Comparison of ENCODE assay signal across 8 mouse cellular contexts in the genomic region with DNA sequence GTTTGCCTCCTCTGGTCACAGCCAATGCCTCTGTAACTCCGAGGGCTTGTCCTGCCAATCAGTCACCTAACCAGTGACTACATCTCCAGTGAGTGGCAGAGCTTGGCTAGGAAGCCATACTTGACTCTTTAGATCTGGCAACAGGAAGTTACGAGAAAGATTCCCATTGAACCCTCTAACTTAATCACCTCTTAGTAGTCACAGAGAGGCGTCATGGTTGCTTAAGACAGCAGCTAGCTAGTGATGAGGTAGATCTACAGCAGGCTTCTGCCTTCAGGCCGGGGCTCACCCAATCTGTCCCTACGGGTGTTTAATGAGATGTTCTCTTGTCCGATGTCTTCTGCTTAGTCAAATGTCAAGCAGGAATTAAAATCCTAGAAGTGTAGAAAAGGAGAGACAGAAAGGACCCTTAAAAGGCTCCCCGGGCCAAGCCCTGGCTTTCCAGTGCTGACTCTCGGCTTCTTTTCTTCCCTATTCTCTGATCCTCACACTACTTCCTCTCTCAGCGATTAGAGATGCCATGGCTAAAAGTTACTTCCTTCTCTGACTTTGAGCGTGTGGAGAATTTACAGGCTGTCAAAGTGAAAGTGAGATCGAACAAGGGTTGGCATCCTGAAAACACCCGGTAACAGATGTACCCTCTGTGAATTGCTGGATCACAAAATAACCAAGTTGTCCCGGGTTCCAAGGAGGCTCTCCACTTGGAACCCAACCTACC. TPM values are rescaled to one million over a fixed set of nuclear protein-coding genes. Genes with fewer than 3 reads are reported as not detected.
A peak's percentile ranks its signal among the peaks of the same experiment; 100 is the strongest.
DNase-seq lines count a peak whose midpoint lies in the region; ATAC-seq and TF ChIP-seq lines count a peak whose summit lies in the region.

No protein-coding gene starts in this region.

- no peak for ATAC-seq in lung, postnatal 0 days
- ATAC-seq in intestine, embryonic 16.5 days: no peak

- no peaks in the 10 kb centered on the region for H3K9me3 ChIP-seq in lung, postnatal 0 days (ENCODE audit: low read length)
- H3K9me3 ChIP-seq in intestine, embryonic 16.5 days (ENCODE audit: control insufficient read depth, low read length): no peaks in the 10 kb centered on the region

- peak overlapping the region; percentile 99 for H3K4me2 ChIP-seq in lung, postnatal 0 days (replicated peaks; ENCODE audit: low read depth, low read length)
- H3K4me2 ChIP-seq in intestine, embryonic 16.5 days (ENCODE audit: low read depth, low read length): peak overlapping the region; percentile 100; the same call in 1 of the 2 replicates

- no peaks in the 10 kb centered on the region for H3K27me3 ChIP-seq in cerebellum, adult 2 months (ENCODE audit: control insufficient read depth, insufficient read depth, low read length)
- no peaks in the 10 kb centered on the region for H3K27me3 ChIP-seq in lung, postnatal 0 days (replicated peaks; ENCODE audit: insufficient read depth, low read length)
- H3K27me3 ChIP-seq in intestine, embryonic 16.5 days (replicated peaks; ENCODE audit: control insufficient read depth, insufficient read depth, low read length): no peaks in the 10 kb centered on the region; the same call in 1 of the 2 replicates
- H3K27me3 ChIP-seq in small intestine, adult 2 months (ENCODE audit: control insufficient read depth, insufficient read depth, low read length): no peaks in the 10 kb centered on the region

- peak overlapping the region; percentile 80 for H3K4me3 ChIP-seq in cerebellum, adult 2 months (replicated peaks; ENCODE audit: insufficient read depth, low read depth, low read length)
- no peak overlapping the region; the same call in 1 of the 2 replicates for H3K4me3 ChIP-seq in lung, postnatal 0 days (ENCODE audit: low read depth, low read length)
- H3K4me3 ChIP-seq in intestine, embryonic 16.5 days (ENCODE audit: low read length): 0 out of 2 replicates have a peak overlapping the region, but pooled peaks have one; percentile 85
- H3K4me3 ChIP-seq in small intestine, adult 2 months (ENCODE audit: low read depth, low read length): peak overlapping the region; percentile 96

- DNase-seq in cerebellum, adult 2 months: peak in 1 of 2 experiments; percentile 13
- no peak for DNase-seq in cerebellum, postnatal 25 days
- no peak for DNase-seq in lung, postnatal 0 days (ENCODE audit: low spot score)
- no peak for DNase-seq in lung, postnatal 4 days
- no peak for DNase-seq in MN1 (ENCODE audit: low spot score)
- DNase-seq in layer of hippocampus, adult 9-10 months (ENCODE audit: low spot score): no peak

- H3K27ac ChIP-seq in cerebellum, adult 2 months (ENCODE audit: insufficient read depth, low read length): no peak overlapping the region
- peak overlapping the region; percentile 15; the same call in 1 of the 2 replicates for H3K27ac ChIP-seq in lung, postnatal 0 days (ENCODE audit: low read length)
- H3K27ac ChIP-seq in intestine, embryonic 16.5 days (ENCODE audit: low read length): no peak overlapping the region
- H3K27ac ChIP-seq in small intestine, adult 2 months (ENCODE audit: insufficient read depth, low read depth, low read length): peak overlapping the region; percentile 72

- no peak for TF ChIP-seq POLR2A in cerebellum, adult 2 months (IDR thresholded peaks at IDR 0.05; ENCODE audit: borderline replicate concordance, insufficient read depth, low read length)
- TF ChIP-seq POLR2A in small intestine, adult 2 months (IDR thresholded peaks at IDR 0.05; ENCODE audit: low read depth, low read length): no peak

- TF ChIP-seq EP300 in lung, postnatal 0 days (IDR thresholded peaks at IDR 0.05): no peak

- 0 out of 2 replicates have a peak, but pooled peaks cover 4% of the 10 kb centered on the region for H3K4me1 ChIP-seq in cerebellum, adult 2 months (ENCODE audit: control insufficient read depth, insufficient read depth, low read length)
- 0 out of 2 replicates have a peak, but pooled peaks cover 3% of the 10 kb centered on the region for H3K4me1 ChIP-seq in lung, postnatal 0 days (ENCODE audit: insufficient read depth, low read depth, low read length)
- H3K4me1 ChIP-seq in intestine, embryonic 16.5 days (ENCODE audit: control insufficient read depth, insufficient read depth, low read length): peaks cover 12% of the 10 kb centered on the region
- H3K4me1 ChIP-seq in small intestine, adult 2 months (ENCODE audit: control insufficient read depth, insufficient read depth, insufficient read length, low read length): peaks cover 17% of the 10 kb centered on the region

- WGBS in cerebellum, adult 2 months: 66% methylated on average over 13 of the region's 13 CpGs
- WGBS in lung, postnatal 0 days: 69% methylated on average over 13 of the region's 13 CpGs
- WGBS in intestine, embryonic 16.5 days: 76% methylated on average over 13 of the region's 13 CpGs
- 41% methylated on average over 13 of the region's 13 CpGs for WGBS in small intestine, adult 2 months

- no peaks in the 10 kb centered on the region for H3K36me3 ChIP-seq in lung, postnatal 0 days (ENCODE audit: insufficient read depth, low read length)
- no peaks in the 10 kb centered on the region for H3K36me3 ChIP-seq in intestine, embryonic 16.5 days (ENCODE audit: control insufficient read depth, insufficient read depth, low read length)
- no peaks in the 10 kb centered on the region for H3K36me3 ChIP-seq in small intestine, adult 2 months (ENCODE audit: control insufficient read depth, insufficient read depth, low read length)

- TF ChIP-seq CTCF in cerebellum, adult 2 months (IDR thresholded peaks at IDR 0.05; ENCODE audit: borderline replicate concordance, insufficient read depth, low read depth, low read length): no peak
- TF ChIP-seq CTCF in lung, postnatal 0 days (IDR thresholded peaks at IDR 0.05): no peak
- TF ChIP-seq CTCF in small intestine, adult 2 months (IDR thresholded peaks at IDR 0.05; ENCODE audit: extremely low read depth, insufficient read length, insufficient replicate concordance, low read depth, low read length): no peak

- H3K9ac ChIP-seq in lung, postnatal 0 days (replicated peaks; ENCODE audit: low read depth): no peak overlapping the region
- no peak overlapping the region for H3K9ac ChIP-seq in intestine, embryonic 16.5 days (ENCODE audit: low read depth, low read length)

RNA-seq across cellular contexts. Expression of a gene that starts 4.6 kb away (rescaled TPM):
- polyA plus RNA-seq in cerebellum, adult 2 months (2012; rRNA removed): 45.7 and 46.9 TPM in 2 replicates
- polyA plus RNA-seq in lung, postnatal 0 days (2015; fragmentation: Nextera tagmentation; extraction: Ambion mirVana): 14.0 and 15.2 TPM in 2 replicates
- polyA plus RNA-seq in intestine, embryonic 16.5 days (2015; fragmentation: Nextera tagmentation; extraction: Ambion mirVana): 5.7 and 6.2 TPM in 2 replicates
- polyA plus RNA-seq in small intestine, adult 2 months (2012; rRNA removed): 4.9 and 7.6 TPM in 2 replicates

Comparison
In these comparisons a context has a peak if more than half of its experiments do, and no peak if none do; other contexts are left out.
1. H3K27ac ChIP-seq: peak in lung, postnatal 0 days (single experiment) and small intestine, adult 2 months (single experiment); none in cerebellum, adult 2 months (single experiment) and intestine, embryonic 16.5 days (single experiment).